ENCODE assay signal across 10 mouse cellular contexts in the genomic region with DNA sequence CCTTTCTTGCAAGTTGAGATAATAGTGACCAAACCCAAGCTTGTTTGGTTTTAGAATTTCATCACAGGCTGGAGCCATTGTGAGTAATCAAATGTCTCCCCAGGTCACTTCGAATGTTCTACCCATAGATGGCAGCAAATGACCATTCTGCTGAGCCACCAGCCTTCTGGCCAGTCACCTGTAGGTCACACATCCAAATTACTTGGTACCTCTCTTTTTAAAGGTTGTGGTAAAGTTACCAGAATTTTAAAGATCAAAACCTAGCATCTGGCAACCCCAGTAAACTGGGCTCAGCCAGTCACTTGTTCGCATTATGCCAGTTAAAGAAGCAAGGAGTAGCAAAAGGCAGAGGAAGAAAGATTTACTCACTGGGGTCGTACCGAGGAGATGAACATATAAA. TPM values are rescaled to one million over a fixed set of nuclear protein-coding genes. Genes with fewer than 3 reads are reported as not detected.
DNase-seq lines count a peak whose midpoint lies in the region; ATAC-seq and TF ChIP-seq lines count a peak whose summit lies in the region.
"Had no signal": no experiment of that assay in that cellular context is flagged by ENCODE, and none has a peak within 500 bp of the region (broad histone marks: within the 10 kb centered on the region; RNA-seq: fewer than 3 reads in every experiment).

No protein-coding gene starts in this region.

- H3K4me1 ChIP-seq in intestine, embryonic 14.5 days (replicated peaks; ENCODE audit: control insufficient read depth, insufficient read depth, low read length): no peaks in the 10 kb centered on the region
- H3K4me1 ChIP-seq in intestine, embryonic 16.5 days (ENCODE audit: control insufficient read depth, insufficient read depth, low read length): no peaks in the 10 kb centered on the region
- peaks cover 4% of the 10 kb centered on the region for H3K4me1 ChIP-seq in cortical plate, adult 2 months (ENCODE audit: control insufficient read depth, insufficient read depth, low read length)
- no peaks in the 10 kb centered on the region for H3K4me1 ChIP-seq in hindbrain, postnatal 0 days (ENCODE audit: insufficient read depth, low read length)
- no peaks in the 10 kb centered on the region for H3K4me1 ChIP-seq in midbrain, postnatal 0 days (ENCODE audit: insufficient read depth, low read length)
- H3K4me1 ChIP-seq: liver, embryonic 15.5 days had no signal

- H3K9ac ChIP-seq in intestine, embryonic 14.5 days (ENCODE audit: low read length): no peak overlapping the region
- H3K9ac ChIP-seq in intestine, embryonic 16.5 days (ENCODE audit: low read depth, low read length): no peak overlapping the region
- H3K9ac ChIP-seq in hindbrain, postnatal 0 days (replicated peaks; ENCODE audit: low read length): no peak overlapping the region
- no peak overlapping the region for H3K9ac ChIP-seq in midbrain, postnatal 0 days (replicated peaks; ENCODE audit: low read length, poor library complexity, severe bottlenecking)
- H3K9ac ChIP-seq: embryonic facial prominence, embryonic 13.5 days; liver, embryonic 15.5 days had no signal

- H3ac ChIP-seq in C2C12 (ENCODE audit: control insufficient read depth, insufficient read length, low read depth): no peak overlapping the region

- ATAC-seq in intestine, embryonic 14.5 days (replicated peaks; ENCODE audit: low FRiP score, low TSS enrichment, low read depth): no peak
- ATAC-seq in intestine, embryonic 16.5 days: no peak
- ATAC-seq in hindbrain, postnatal 0 days: peak; percentile 66; the same call in 1 of the 2 replicates
- no peak for ATAC-seq in midbrain, postnatal 0 days (ENCODE audit: low FRiP score)
- ATAC-seq in activated CD4-positive, CD25-positive, alpha-beta regulatory T cell, adult 4 months: no peak

- peak; percentile 54 for TF ChIP-seq CTCF in C2C12 (IDR thresholded peaks at IDR 0.05; ENCODE audit: control insufficient read depth, insufficient read depth, insufficient read length)
- TF ChIP-seq CTCF in cortical plate, adult 2 months (IDR thresholded peaks at IDR 0.05; ENCODE audit: extremely low read depth, insufficient read depth, low read length): peak; percentile 96
- TF ChIP-seq CTCF in hindbrain, postnatal 0 days (IDR thresholded peaks at IDR 0.05; ENCODE audit: low read depth): peak; percentile 90
- peak; percentile 95 for TF ChIP-seq CTCF in midbrain, postnatal 0 days (IDR thresholded peaks at IDR 0.05)

- peak; percentile 70 for DNase-seq in intestine, embryonic 14.5 days (ENCODE audit: low spot score)
- DNase-seq in adipocyte (ENCODE audit: low spot score): peak; percentile 76
- peak; percentile 84 for DNase-seq in hindbrain, postnatal 0 days (ENCODE audit: low spot score)
- DNase-seq in midbrain, postnatal 0 days (ENCODE audit: low spot score): peak; percentile 84

- no peak overlapping the region for H3K4me2 ChIP-seq in intestine, embryonic 14.5 days (ENCODE audit: low read length)
- H3K4me2 ChIP-seq in intestine, embryonic 16.5 days (ENCODE audit: low read depth, low read length): no peak overlapping the region
- H3K4me2 ChIP-seq in hindbrain, postnatal 0 days (ENCODE audit: low read depth, low read length): no peak overlapping the region
- no peak overlapping the region for H3K4me2 ChIP-seq in midbrain, postnatal 0 days (ENCODE audit: low read depth, low read length, poor library complexity, severe bottlenecking)
- H3K4me2 ChIP-seq: embryonic facial prominence, embryonic 13.5 days; liver, embryonic 15.5 days had no signal

- no peaks in the 10 kb centered on the region for H3K27me3 ChIP-seq in intestine, embryonic 14.5 days (replicated peaks; ENCODE audit: control insufficient read depth, insufficient read depth, low read length)
- no peaks in the 10 kb centered on the region for H3K27me3 ChIP-seq in intestine, embryonic 16.5 days (replicated peaks; ENCODE audit: control insufficient read depth, insufficient read depth, low read length)
- H3K27me3 ChIP-seq in C2C12 (ENCODE audit: control insufficient read depth, insufficient read depth, insufficient read length): peaks cover 9% of the 10 kb centered on the region
- no peaks in the 10 kb centered on the region for H3K27me3 ChIP-seq in hindbrain, postnatal 0 days (ENCODE audit: insufficient read depth, low read length)
- no peaks in the 10 kb centered on the region for H3K27me3 ChIP-seq in midbrain, postnatal 0 days (ENCODE audit: insufficient read depth, low read length)
- H3K27me3 ChIP-seq: embryonic facial prominence, embryonic 13.5 days had no signal

- no peak for TF ChIP-seq POLR2A in cortical plate, adult 2 months (IDR thresholded peaks at IDR 0.05; ENCODE audit: extremely low read depth, insufficient read depth, low read length)

- H3K79me2 ChIP-seq in C2C12 (ENCODE audit: control insufficient read depth, insufficient read depth): no peaks in the 10 kb centered on the region

- no peaks in the 10 kb centered on the region for H3K36me3 ChIP-seq in intestine, embryonic 14.5 days (ENCODE audit: control insufficient read depth, insufficient read depth, low read length)
- no peaks in the 10 kb centered on the region for H3K36me3 ChIP-seq in intestine, embryonic 16.5 days (ENCODE audit: control insufficient read depth, insufficient read depth, low read length)
- no peaks in the 10 kb centered on the region for H3K36me3 ChIP-seq in C2C12 (ENCODE audit: control insufficient read depth, insufficient read depth)
- H3K36me3 ChIP-seq in hindbrain, postnatal 0 days (ENCODE audit: insufficient read depth, low read length): no peaks in the 10 kb centered on the region
- H3K36me3 ChIP-seq in midbrain, postnatal 0 days (ENCODE audit: insufficient read depth, low read length): no peaks in the 10 kb centered on the region
- H3K36me3 ChIP-seq: embryonic facial prominence, embryonic 13.5 days; liver, embryonic 15.5 days had no signal

- WGBS in intestine, embryonic 14.5 days: 60% methylated on average over 4 of the region's 4 CpGs
- 61% methylated on average over 4 of the region's 4 CpGs for WGBS in intestine, embryonic 16.5 days
- WGBS in hindbrain, postnatal 0 days: 64% methylated on average over 4 of the region's 4 CpGs
- 68% methylated on average over 4 of the region's 4 CpGs for WGBS in midbrain, postnatal 0 days

- no peaks in the 10 kb centered on the region for H3K79me3 ChIP-seq in C2C12 (ENCODE audit: low read depth)

- no peak overlapping the region for H3K4me3 ChIP-seq in intestine, embryonic 14.5 days (ENCODE audit: low read depth, low read length)
- no peak overlapping the region for H3K4me3 ChIP-seq in intestine, embryonic 16.5 days (ENCODE audit: low read length)
- no peak overlapping the region for H3K4me3 ChIP-seq in C2C12 (ENCODE audit: insufficient read depth, poor library complexity, severe bottlenecking)
- no peak overlapping the region for H3K4me3 ChIP-seq in cortical plate, adult 2 months (ENCODE audit: insufficient read depth, low read length)
- no peak overlapping the region for H3K4me3 ChIP-seq in hindbrain, postnatal 0 days (ENCODE audit: low read length)
- H3K4me3 ChIP-seq in midbrain, postnatal 0 days (ENCODE audit: low read depth, low read length): no peak overlapping the region
- H3K4me3 ChIP-seq: embryonic facial prominence, embryonic 13.5 days; liver, embryonic 15.5 days had no signal

- no peak overlapping the region for H3K27ac ChIP-seq in intestine, embryonic 14.5 days (ENCODE audit: low read depth)
- H3K27ac ChIP-seq in intestine, embryonic 16.5 days (ENCODE audit: low read length): no peak overlapping the region
- H3K27ac ChIP-seq in cortical plate, adult 2 months (ENCODE audit: insufficient read depth, low read length): no peak overlapping the region
- no peak overlapping the region for H3K27ac ChIP-seq in hindbrain, postnatal 0 days
- H3K27ac ChIP-seq in midbrain, postnatal 0 days (ENCODE audit: low read depth, low read length): no peak overlapping the region
- H3K27ac ChIP-seq: embryonic facial prominence, embryonic 13.5 days; liver, embryonic 15.5 days had no signal

- no peaks in the 10 kb centered on the region for H3K9me3 ChIP-seq in intestine, embryonic 14.5 days (ENCODE audit: control insufficient read depth, low read length)
- H3K9me3 ChIP-seq in intestine, embryonic 16.5 days (ENCODE audit: control insufficient read depth, low read length): no peaks in the 10 kb centered on the region
- no peaks in the 10 kb centered on the region for H3K9me3 ChIP-seq in hindbrain, postnatal 0 days (ENCODE audit: low read length)
- no peaks in the 10 kb centered on the region for H3K9me3 ChIP-seq in midbrain, postnatal 0 days (ENCODE audit: low read length)
- H3K9me3 ChIP-seq: embryonic facial prominence, embryonic 13.5 days; liver, embryonic 15.5 days had no signal

TF ChIP-seq in C2C12, 6 proteins besides CTCF, POLR2A, EP300 and RAD21 (continues in another document):
- no peak for TF ChIP-seq USF1 (IDR thresholded peaks at IDR 0.05; ENCODE audit: low read depth)
- no peak for TF ChIP-seq MAX (IDR thresholded peaks at IDR 0.05)
- TF ChIP-seq MYOD1 (IDR thresholded peaks at IDR 0.05; ENCODE audit: control insufficient read depth, insufficient read length, low read depth): no peak
- no peak for TF ChIP-seq MYOG (IDR thresholded peaks at IDR 0.05; ENCODE audit: control insufficient read depth, extremely low read depth, insufficient read length)

RNA-seq across cellular contexts. Expression of a gene that starts 19.6 kb away (rescaled TPM):
- 1.5 and 2.2 TPM in 2 replicates for polyA plus RNA-seq in intestine, embryonic 14.5 days (2014; fragmentation: Nextera tagmentation; extraction: Ambion mirVana)
- polyA plus RNA-seq in intestine, embryonic 16.5 days (2015; fragmentation: Nextera tagmentation; extraction: Ambion mirVana): 0.61 and 1.1 TPM in 2 replicates
- 0.01 TPM for polyA plus RNA-seq in C2C12 (2012; fragmentation: generic; extraction: Trizol)
- polyA plus RNA-seq in cortical plate, adult 2 months (2012; rRNA removed): 7.3 and 9.1 TPM in 2 replicates
- total RNA-seq in hindbrain, postnatal 0 days (2014; rRNA removed): 7.5 and 10.0 TPM in 2 replicates
- polyA plus RNA-seq in hindbrain, postnatal 0 days (2015; fragmentation: Nextera tagmentation; extraction: Ambion mirVana): 20.7 and 26.2 TPM in 2 replicates
- total RNA-seq in midbrain, postnatal 0 days (2014; rRNA removed): 6.0 and 10.2 TPM in 2 replicates
- polyA plus RNA-seq in midbrain, postnatal 0 days (2015; fragmentation: Nextera tagmentation; extraction: Ambion mirVana): 22.2 and 25.5 TPM in 2 replicates
- under 1 TPM in 1 of 2 experiments, not detected in 1; 0.86 TPM for polyA plus RNA-seq in activated CD4-positive, CD25-positive, alpha-beta regulatory T cell, adult 4 months (2017; shearing (Covaris generic))
- polyA plus RNA-seq: liver, embryonic 15.5 days had no signal

RNA-seq across cellular contexts. Expression of a gene that starts 35.9 kb away (rescaled TPM):
- 11.2 and 13.1 TPM in 2 replicates for polyA plus RNA-seq in intestine, embryonic 14.5 days (2014; fragmentation: Nextera tagmentation; extraction: Ambion mirVana)
- 8.6 and 9.1 TPM in 2 replicates for polyA plus RNA-seq in intestine, embryonic 16.5 days (2015; fragmentation: Nextera tagmentation; extraction: Ambion mirVana)
- polyA plus RNA-seq in C2C12 (2012; fragmentation: generic; extraction: Trizol): 4.8 TPM
- polyA plus RNA-seq in cortical plate, adult 2 months (2012; rRNA removed): 24.5 and 26.1 TPM in 2 replicates
- total RNA-seq in hindbrain, postnatal 0 days (2014; rRNA removed): 9.3 and 12.4 TPM in 2 replicates
- 8.0 and 8.4 TPM in 2 replicates for polyA plus RNA-seq in hindbrain, postnatal 0 days (2015; fragmentation: Nextera tagmentation; extraction: Ambion mirVana)
- total RNA-seq in midbrain, postnatal 0 days (2014; rRNA removed): 9.9 and 10.9 TPM in 2 replicates
- polyA plus RNA-seq in midbrain, postnatal 0 days (2015; fragmentation: Nextera tagmentation; extraction: Ambion mirVana): 6.1 and 7.0 TPM in 2 replicates
- 10 to 100 TPM; 11.0 to 11.2 TPM for polyA plus RNA-seq in activated CD4-positive, CD25-positive, alpha-beta regulatory T cell, adult 4 months (2017; shearing (Covaris generic))
